Mouse (Mus musculus) liver, embryonic 14.5 days (tissue): ENCODE data around the gene Prss42. TPM values are rescaled to one million over a fixed set of nuclear protein-coding genes. Genes with fewer than 3 reads are reported as not detected.

ENCODE experiments used
- ATAC-seq: fragments of 200-750 bp; cut with Nextera tagmentation; 2 replicates; pipeline ENCODE4 v1.8.0; 2017; ENCODE audit warnings: moderate number of reproducible peaks, mild to moderate bottlenecking, moderate library complexity; ENCODE audit not compliant: insufficient read depth
- DNase-seq, 3 experiments: peaks; one replicate each; pipeline ENCODE4 v3.0.0-alpha.2; 2012 to 2013; ENCODE audit warnings: low read depth in 3 of 3, low spot score in 3 of 3
- H3K27ac ChIP-seq: fragments of 300-500 bp; sonication (generic); 2 replicates; pipeline ENCODE4 v1.5.1; 2014; ENCODE audit warnings: moderate library complexity, mild to moderate bottlenecking, control low read depth, inconsistent platforms
- H3K27me3 ChIP-seq: fragments of 300-500 bp; sonication (generic); 2 replicates; pipeline ENCODE4 v1.6.1; 2014; ENCODE audit warnings: mild to moderate bottlenecking, low read length, moderate library complexity; ENCODE audit not compliant: control insufficient read depth, insufficient read depth
- H3K36me3 ChIP-seq: fragments of 300-500 bp; sonication (generic); replicated peaks from 2 replicates; pipeline ENCODE4 v1.6.1; 2014; ENCODE audit warnings: low read depth; ENCODE audit not compliant: control insufficient read depth, insufficient read depth
- H3K4me1 ChIP-seq, 2 experiments: fragments of 200-500 bp in 1 of 2; fragments of 300-500 bp in 1 of 2; sonication (generic) in 1 of 2; replicated peaks; 2 replicates each; pipeline ENCODE4 v1.6.1; 2012 to 2014; ENCODE audit warnings: antibody characterized with exemption in 1 of 2, inconsistent platforms in 1 of 2, low read length in 1 of 2; ENCODE audit not compliant: control insufficient read depth in 2 of 2, insufficient read depth in 2 of 2
- H3K4me2 ChIP-seq: fragments of 300-500 bp; sonication (generic); 2 replicates; pipeline ENCODE4 v1.6.1; 2014; ENCODE audit warnings: low read depth, mild to moderate bottlenecking, control low read depth, moderate library complexity
- H3K4me3 ChIP-seq, 2 experiments: fragments of 200-500 bp in 1 of 2; fragments of 300-500 bp in 1 of 2; sonication (generic) in 1 of 2; 2 replicates each; pipeline ENCODE4 v1.5.1; 2012 to 2014; ENCODE audit warnings: low read depth in 2 of 2, low read length in 2 of 2, mild to moderate bottlenecking in 2 of 2, control low read depth in 1 of 2, inconsistent platforms in 1 of 2, moderate library complexity in 1 of 2; ENCODE audit not compliant: insufficient read depth in 1 of 2
- H3K9ac ChIP-seq: fragments of 300-500 bp; sonication (generic); replicated peaks from 2 replicates; pipeline ENCODE4 v1.6.1; 2014; ENCODE audit warnings: mild to moderate bottlenecking, control low read depth, moderate library complexity
- H3K9me3 ChIP-seq: fragments of 300-500 bp; sonication (generic); 2 replicates; pipeline ENCODE4 v1.6.1; 2016; ENCODE audit warnings: low read length, mixed read lengths; ENCODE audit not compliant: control insufficient read depth
- CTCF ChIP-seq: IDR thresholded peaks from 2 replicates; pipeline ENCODE4 v1.5.1; 2016; ENCODE audit warnings: antibody characterized with exemption, low read depth, control low read depth
- EP300 ChIP-seq: IDR thresholded peaks from 2 replicates; pipeline ENCODE4 v1.6.1; 2016; ENCODE audit warnings: antibody characterized with exemption, low read depth
- WGBS: fragments of 180-500 bp; shearing (Covaris S2); extraction: QIAGEN DNeasy Blood & Tissue Kit; methylation state at CpG from one replicate; pipeline ENCODE4 v1.1.7; 2014; ENCODE audit not compliant: insufficient replicate concordance; 5-methylcytosine and 5-hydroxymethylcytosine counted together
- polyA plus RNA-seq, 2 experiments: library from polyadenylated mRNA; depleted of rRNA in 1 of 2; stranded (reverse) in 1 of 2; unstranded in 1 of 2; fragments of >200 nt; fragmentation: Nextera tagmentation in 1 of 2; extraction: Ambion mirVana in 1 of 2; gene quantifications; 2 replicates each; pipeline versions ENCODE4 v1.2.1 to v1.2.3; 2012 to 2014

The Prss42 gene
- polyA plus RNA-seq, 2 experiments, result 0.02 TPM; not detected in 1

DNA sequence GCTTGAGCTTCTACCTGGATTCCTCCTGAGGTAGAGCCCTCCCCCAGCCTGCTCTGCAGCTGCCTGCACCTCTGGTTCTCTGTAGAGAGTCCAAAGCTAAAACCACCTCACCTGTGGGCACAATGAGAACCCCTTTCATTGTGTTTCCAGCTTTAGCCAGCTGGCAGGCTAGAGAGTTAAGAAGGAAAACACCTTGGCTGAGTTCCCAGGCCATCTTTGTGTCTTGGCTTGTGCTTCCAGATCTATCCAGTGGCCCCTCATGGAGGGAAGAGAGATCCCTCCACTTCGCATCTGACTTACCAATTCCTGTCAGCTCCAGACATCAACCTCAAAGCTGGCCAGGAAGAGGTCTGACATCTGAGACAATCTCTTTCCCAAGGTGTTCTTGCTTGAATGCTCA is 19.9 kb upstream of the Prss42 start:
- no peak overlapping the region for H3K9ac ChIP-seq
- no peak for ATAC-seq
- H3K27ac ChIP-seq, result no peak overlapping the region
- H3K27me3 ChIP-seq, result peaks cover 3% of the 10 kb centered on the region
- TF ChIP-seq CTCF, result no peak
- TF ChIP-seq EP300, result no peak
- no peak overlapping the region for H3K4me2 ChIP-seq
- H3K9me3 ChIP-seq, result no peaks in the 10 kb centered on the region
- DNase-seq, result no peak
- no peak overlapping the region for H3K4me3 ChIP-seq
- H3K36me3 ChIP-seq, result no peaks in the 10 kb centered on the region
- H3K4me1 ChIP-seq, result peaks cover 0 to 3% of the 10 kb centered on the region in 2 experiments; a peak in 1 of 4 replicates
- WGBS, result 67% methylated on average over 1 of the region's 1 CpGs

DNA sequence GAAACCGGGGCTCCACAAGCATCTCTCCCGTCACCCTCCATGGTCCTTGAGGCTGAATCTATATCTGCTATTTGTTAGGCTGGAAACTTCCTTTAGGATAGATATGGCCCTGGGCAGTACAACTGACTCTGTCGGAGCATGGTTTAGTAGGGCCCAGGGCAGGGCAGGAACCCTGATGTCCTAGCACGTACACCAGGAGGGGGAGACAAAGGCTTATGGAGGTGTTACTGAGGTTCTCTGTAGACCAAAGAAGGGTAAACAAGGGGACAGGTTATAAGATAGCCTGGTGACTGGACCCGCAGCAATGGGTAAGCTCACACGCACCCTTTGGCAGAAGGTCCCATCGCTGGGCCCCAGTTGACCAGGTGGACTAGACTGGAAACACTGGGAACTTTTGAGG is 19.4 kb upstream of the Prss42 start:
- peaks cover 3% of the 10 kb centered on the region for H3K27me3 ChIP-seq
- ATAC-seq, result no peak

DNA sequence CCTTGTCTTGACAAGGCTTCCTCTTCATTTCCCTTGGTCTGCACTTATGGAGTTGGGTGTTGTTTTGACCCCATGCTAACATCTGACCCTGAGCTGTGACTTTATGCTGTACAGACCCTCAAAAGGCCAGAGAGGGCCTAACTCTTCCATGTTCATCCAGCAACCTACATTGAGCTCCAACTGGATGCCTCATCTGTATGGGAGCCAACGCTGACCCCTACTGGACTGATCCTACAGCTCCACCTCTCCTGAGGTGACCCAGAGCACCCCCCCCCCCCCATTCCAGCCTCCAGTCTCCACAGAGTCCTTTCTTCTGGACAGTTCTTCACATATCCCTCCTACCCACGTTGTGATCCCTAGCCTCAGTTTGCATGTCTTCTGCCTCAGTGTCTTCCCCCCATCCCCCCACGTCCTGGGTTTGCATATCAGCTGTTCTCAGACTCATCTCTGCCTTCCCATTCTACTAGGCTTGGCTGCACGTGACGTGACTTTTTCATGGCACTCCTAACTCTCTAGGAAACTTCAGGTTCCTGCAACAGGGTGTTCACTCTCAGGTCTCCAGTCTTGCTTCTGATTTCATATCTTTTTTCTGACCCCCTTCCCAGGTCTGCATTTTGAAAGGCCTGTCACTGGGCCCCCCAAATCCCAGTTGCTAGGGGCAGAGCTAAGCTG is 18.6 kb upstream of the Prss42 start:
- TF ChIP-seq EP300 (no peak), CTCF (peak; percentile 47)
- H3K27me3 ChIP-seq, result peaks cover 3% of the 10 kb centered on the region
- H3K4me1 ChIP-seq, result peaks cover 0 to 3% of the 10 kb centered on the region in 2 experiments; a peak in 1 of 4 replicates
- no peak overlapping the region for H3K9ac ChIP-seq
- no peaks in the 10 kb centered on the region for H3K36me3 ChIP-seq
- H3K4me2 ChIP-seq, result no peak overlapping the region
- H3K9me3 ChIP-seq, result no peaks in the 10 kb centered on the region
- no peak overlapping the region for H3K27ac ChIP-seq
- no peak for ATAC-seq
- H3K4me3 ChIP-seq, result no peak overlapping the region
- no peak for DNase-seq
- WGBS, result 37% methylated on average over 5 of the region's 5 CpGs

More for the DNA sequence above, 19.4 kb upstream of the Prss42 start:
- TF ChIP-seq CTCF (peak; percentile 23; the same call in 1 of the 2 replicates), EP300 (no peak)
- Histone ChIP-seq H3K4me2 (no peak overlapping the region), H3K9ac (no peak overlapping the region), H3K4me3 (no peak overlapping the region), H3K9me3 (no peaks in the 10 kb centered on the region), H3K27ac (no peak overlapping the region), H3K36me3 (no peaks in the 10 kb centered on the region), H3K4me1 (peaks cover 0 to 3% of the 10 kb centered on the region in 2 experiments; a peak in 1 of 4 replicates)
- DNase-seq, result no peak
- 62% methylated on average over 7 of the region's 7 CpGs for WGBS

DNA sequence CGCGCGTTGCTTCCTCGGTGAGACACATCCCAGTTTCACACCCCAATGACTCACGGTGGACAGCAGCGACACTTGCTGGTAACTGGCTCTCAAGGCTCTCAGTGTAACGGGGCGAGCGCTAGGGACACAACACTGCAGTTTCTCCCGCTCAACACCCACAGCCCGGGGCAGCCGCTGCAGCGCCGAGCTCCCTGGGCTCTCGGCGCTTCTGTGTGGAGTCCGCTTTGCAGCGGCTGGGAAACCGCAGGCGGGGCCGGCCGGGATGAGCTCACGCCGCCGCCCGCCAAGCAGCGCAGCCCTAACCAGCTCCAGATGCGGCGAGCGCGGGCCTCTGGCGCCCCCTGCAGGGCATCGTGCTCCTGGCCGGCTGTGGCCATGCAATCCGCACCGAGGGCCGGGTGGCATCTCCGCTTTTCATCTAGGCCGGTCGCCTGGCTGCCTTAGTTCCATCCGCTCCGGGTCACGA is 16.7 kb upstream of the Prss42 start:
- Histone ChIP-seq H3K27me3 (peaks cover 3% of the 10 kb centered on the region), H3K4me2 (peak overlapping the region; percentile 71), H3K4me3 (peak overlapping the region; percentile 20 to 45), H3K27ac (no peak overlapping the region), H3K9me3 (no peaks in the 10 kb centered on the region), H3K4me1 (peaks cover 0 to 3% of the 10 kb centered on the region in 2 experiments; a peak in 1 of 4 replicates), H3K36me3 (no peaks in the 10 kb centered on the region), H3K9ac (no peak overlapping the region)
- DNase-seq, result peak; percentile 47 to 65 (median 48)
- ATAC-seq, result peak; percentile 89
- TF ChIP-seq CTCF, result peak; percentile 86
- no peak for TF ChIP-seq EP300
- WGBS, result under 1% methylated on average over 42 of the region's 43 CpGs

GRCm38 (mm10) chr9:110781731-110782130 is 16.2 kb upstream of the Prss42 start:
- Histone ChIP-seq H3K9ac (no peak overlapping the region), H3K4me1 (peaks cover 0 to 3% of the 10 kb centered on the region in 2 experiments; a peak in 1 of 4 replicates), H3K4me3 (peak overlapping the region; percentile 15 to 45), H3K4me2 (peak overlapping the region; percentile 71), H3K27ac (no peak overlapping the region), H3K27me3 (peaks cover 3% of the 10 kb centered on the region), H3K36me3 (no peaks in the 10 kb centered on the region), H3K9me3 (no peaks in the 10 kb centered on the region)
- TF ChIP-seq CTCF (no peak), EP300 (no peak)
- ATAC-seq, result peak; percentile 61
- WGBS, result 4% methylated on average over 23 of the region's 23 CpGs
- peak; percentile 16 to 23 (median 20) for DNase-seq
